Mouse (Mus musculus) effector memory CD4-positive, alpha-beta T cell, adult 7 months (primary cell): Measurements from ENCODE around the gene Kctd5. TPM values are rescaled to one million over a fixed set of nuclear protein-coding genes. Genes with fewer than 3 reads are reported as not detected.

ENCODE experiments used
- polyA plus RNA-seq: library from polyadenylated mRNA; unstranded; fragments of 100-300 nt; shearing (Covaris generic); gene quantifications from one replicate; pipeline ENCODE4 v1.2.1, GENCODE M21; 2017

Gene Kctd5
- 27.7 TPM for polyA plus RNA-seq

DNA sequence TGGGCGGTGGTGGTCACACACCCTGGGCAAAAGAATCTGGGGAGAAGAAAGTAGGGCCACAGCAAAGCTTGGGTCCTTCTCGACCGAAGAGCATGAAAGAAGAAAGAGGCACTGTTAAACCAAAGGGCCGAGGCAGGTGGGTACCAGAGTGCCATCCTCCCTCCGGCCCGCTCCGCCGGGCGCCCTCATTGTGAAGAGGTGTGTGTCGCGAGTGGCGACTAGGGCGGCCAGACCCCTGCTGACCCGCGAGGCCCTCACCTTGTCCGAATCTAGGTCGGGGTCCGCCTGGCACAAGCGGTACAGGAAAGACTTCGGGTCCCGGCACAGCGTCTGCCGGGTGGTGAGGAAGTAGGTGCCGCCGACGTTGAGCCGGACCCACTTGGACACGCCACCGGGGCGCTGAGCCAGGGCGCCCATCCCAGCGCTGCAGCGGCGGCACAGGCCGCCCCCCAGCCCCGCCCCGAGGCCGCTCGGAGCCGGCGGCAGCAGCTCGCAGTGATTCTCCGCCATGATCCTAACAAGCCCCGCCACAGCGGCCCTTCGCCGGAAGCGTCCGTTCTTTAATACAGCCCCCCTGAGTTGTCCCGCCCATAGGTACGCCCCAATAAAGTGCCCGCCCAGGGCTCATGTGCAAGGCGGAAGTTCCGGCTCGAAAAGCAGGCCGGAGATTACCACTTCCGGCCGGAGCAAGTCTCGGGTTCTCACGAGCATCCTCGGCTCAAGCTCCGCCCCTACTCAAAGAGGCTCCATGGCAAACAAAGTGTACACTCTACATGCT lies at the start of gene Kctd5:
Gene Kctd5 (minus strand): TSS at position 567 of the 778 bp plus-strand sequence.

DNA sequence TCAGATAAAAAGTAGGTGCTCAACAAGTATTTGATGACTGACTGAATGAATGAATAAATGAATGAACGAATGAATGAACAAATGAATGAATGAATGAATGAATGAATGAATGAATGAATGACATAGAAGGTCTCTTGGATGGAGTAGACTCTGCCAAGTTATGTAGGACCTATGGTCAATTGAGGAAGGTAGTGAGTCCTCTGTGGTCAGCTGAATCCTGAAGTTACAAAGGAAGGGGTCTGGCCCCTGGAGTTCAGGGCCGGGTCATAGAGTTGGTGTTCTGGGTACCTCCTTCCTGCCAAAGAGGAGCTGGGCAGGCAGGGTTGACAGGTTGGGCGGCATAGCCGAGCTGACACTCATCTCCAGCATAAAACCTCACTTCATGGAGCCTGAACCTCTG lies 35.4 kb downstream of the Kctd5 start, which contains the start of gene Prss27:
Gene Prss27 (plus strand): TSS at position 301 of the 400 bp plus-strand sequence.

DNA sequence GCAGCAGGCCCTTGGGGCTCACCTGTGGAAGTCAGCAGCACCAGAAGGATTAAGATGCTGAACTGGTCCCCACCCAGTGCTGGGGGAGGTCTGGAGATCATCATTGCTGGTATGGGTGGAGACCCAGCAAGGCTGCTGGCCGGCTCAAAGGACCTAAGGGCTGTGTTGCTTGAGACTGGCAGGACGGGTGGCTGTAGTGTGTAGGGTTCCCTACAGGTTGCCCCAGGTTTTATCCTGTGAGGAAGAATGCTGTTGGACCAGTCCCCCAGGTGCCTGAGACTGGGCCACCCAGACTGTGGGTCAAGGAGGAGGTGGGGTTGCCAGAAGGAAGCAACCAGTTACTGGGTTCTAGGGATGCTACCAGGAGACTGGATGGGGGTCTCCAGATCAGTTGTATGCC lies 75.4 kb downstream of the Kctd5 start, which contains the start of gene Prss22:
Gene Prss22 (minus strand): TSS at position 200 of the 400 bp plus-strand sequence.

Other genes with a start within 250 kb of the Kctd5 start
- gene Elob, start 244.3 kb downstream of the Kctd5 start, polyA plus RNA-seq: 395 TPM
- gene Prss33, start 237.4 kb downstream of the Kctd5 start, polyA plus RNA-seq: 0.35 TPM
- not detected for gene Prss32, start 229.6 kb downstream of the Kctd5 start, polyA plus RNA-seq
- gene Prss41, start 229.3 kb downstream of the Kctd5 start, polyA plus RNA-seq: 4.6 TPM
- not detected for gene Prss21, start 205.4 kb downstream of the Kctd5 start, polyA plus RNA-seq
- not detected for gene Dcpp1, start 192.6 kb downstream of the Kctd5 start, polyA plus RNA-seq
- gene Dcpp2, start 192.6 kb downstream of the Kctd5 start, polyA plus RNA-seq: not detected
- gene Dcpp3, start 156.0 kb downstream of the Kctd5 start, polyA plus RNA-seq: not detected
- not detected for gene Sbp, start 131.8 kb downstream of the Kctd5 start, polyA plus RNA-seq
- gene Sbpl, start 118.2 kb downstream of the Kctd5 start, polyA plus RNA-seq: not detected
- 5.7 TPM for gene Prss30, start 92.9 kb downstream of the Kctd5 start, polyA plus RNA-seq
- not detected for gene Prss22, start 75.4 kb downstream of the Kctd5 start, polyA plus RNA-seq
- 0.30 TPM for gene Prss27, start 35.3 kb downstream of the Kctd5 start, polyA plus RNA-seq
- gene Pdpk1, start 77.4 kb upstream of the Kctd5 start, polyA plus RNA-seq: 58.9 TPM
- gene Amdhd2, start 90.3 kb upstream of the Kctd5 start, polyA plus RNA-seq: 17.6 TPM
- gene Atp6v0c, start 96.2 kb upstream of the Kctd5 start, polyA plus RNA-seq: 400 TPM
- 1.1 TPM for gene Tbc1d24, start 132.1 kb upstream of the Kctd5 start, polyA plus RNA-seq
- 0.61 TPM for gene Ntn3, start 136.0 kb upstream of the Kctd5 start, polyA plus RNA-seq
- 3.1 TPM for gene Tedc2, start 147.4 kb upstream of the Kctd5 start, polyA plus RNA-seq
- 1.4 TPM for gene Ccnf, start 178.0 kb upstream of the Kctd5 start, polyA plus RNA-seq